Mouse (Mus musculus) ES-Bruce4 (cell line): ENCODE data around the gene Nme8.

Source experiments
- CTCF ChIP-seq: IDR thresholded peaks from one replicate; pipeline ENCODE4 v1.8.1; 2011; ENCODE audit warnings: low read depth, low read length
- POLR2A ChIP-seq: IDR thresholded peaks from one replicate; pipeline ENCODE4 v1.8.1; 2011; ENCODE audit warnings: low read length; ENCODE audit not compliant: insufficient read depth

GRCm38 (mm10) chr13:19640203-19640851 is 57.3 kb downstream of the Nme8 start:
- no peak for TF ChIP-seq POLR2A
- no peak for TF ChIP-seq CTCF
